Mouse (Mus musculus) left cerebral cortex, adult 9 months (tissue): Measurements from ENCODE around the gene Fam168a.
A peak's percentile ranks its signal among the peaks of the same experiment; 100 is the strongest.
"Not testable (repeated sequence)": the region's sequence is repeated elsewhere in the genome, so short reads cannot be mapped to it uniquely, and the experiment has no call there.

ENCODE experiments used
- DNase-seq, 2 experiments: peaks; one replicate each; pipeline ENCODE4 v3.0.0; 2022; ENCODE audit warnings: low spot score in 2 of 2

The Fam168a gene

DNA sequence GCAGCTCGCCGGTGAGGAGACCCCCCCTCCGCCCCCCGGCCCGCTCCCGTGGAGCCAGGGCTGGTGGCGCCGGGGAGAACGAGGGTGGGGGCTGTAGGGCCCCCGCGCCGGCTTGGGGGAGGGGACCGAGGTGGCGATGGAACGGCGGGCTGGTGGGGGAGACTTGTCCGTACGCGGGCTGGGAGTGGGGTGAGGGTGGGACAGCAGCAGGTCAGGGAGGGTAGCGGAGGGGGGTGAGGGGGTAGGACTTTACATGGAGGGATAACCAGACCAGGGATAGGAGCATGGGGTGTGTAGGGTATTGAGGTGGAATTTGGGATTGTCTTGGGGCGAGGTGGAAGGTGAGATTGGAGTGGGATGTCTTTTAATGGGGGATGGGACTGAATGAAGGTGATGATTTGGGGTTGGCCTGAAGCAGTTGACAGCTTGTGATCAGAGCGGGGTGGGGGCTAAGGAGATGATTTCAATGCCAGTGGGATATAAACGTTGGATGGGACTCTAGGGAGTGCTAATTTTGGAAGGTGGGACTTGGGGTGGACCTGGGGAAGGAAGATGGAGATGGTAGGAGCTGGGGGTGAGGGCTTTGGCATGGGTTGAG lies 547 bp downstream of the Fam168a start:
- DNase-seq = peak in 1 of 2 experiments; percentile 31

DNA sequence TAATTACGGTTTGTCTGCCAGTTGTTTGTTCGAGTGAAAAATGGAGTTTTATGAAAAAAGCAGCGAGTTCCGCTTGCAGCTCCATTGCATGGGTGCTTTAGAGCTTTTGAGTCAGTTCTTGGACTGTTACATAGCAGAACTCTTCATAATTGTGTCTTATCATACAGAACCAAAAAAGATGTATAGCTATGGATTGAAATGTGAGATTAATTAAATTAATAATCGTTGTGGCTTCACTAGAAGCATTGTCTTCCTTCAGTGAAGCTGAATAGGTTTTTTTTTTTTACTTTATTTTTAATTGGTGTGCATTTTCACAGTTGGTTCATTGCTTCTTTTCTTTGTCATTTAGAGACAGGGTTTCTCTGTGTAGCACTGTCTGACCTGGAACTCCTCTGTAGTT lies 12.3 kb downstream of the Fam168a start:
- DNase-seq = no peak

DNA sequence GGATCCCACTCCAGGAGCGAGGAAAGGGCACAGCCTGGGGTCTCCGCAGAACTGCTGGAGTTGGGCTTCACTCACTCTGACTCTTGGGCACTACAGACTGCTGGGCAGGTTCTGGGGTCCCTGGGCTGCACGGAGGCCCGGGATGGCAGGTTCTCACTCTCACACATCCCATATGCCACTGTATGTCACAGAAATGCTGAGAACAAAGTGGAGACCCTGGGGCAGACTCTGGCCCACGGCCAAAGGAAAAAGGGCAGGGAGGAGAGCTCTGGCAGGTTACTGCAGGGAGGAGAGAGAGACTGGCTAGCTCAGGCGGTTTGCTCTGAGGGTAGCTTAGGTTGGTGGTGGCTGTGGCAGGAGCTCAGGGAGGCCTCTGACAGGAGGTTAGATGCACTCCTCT lies 15.8 kb downstream of the Fam168a start:
- DNase-seq = no peak

DNA sequence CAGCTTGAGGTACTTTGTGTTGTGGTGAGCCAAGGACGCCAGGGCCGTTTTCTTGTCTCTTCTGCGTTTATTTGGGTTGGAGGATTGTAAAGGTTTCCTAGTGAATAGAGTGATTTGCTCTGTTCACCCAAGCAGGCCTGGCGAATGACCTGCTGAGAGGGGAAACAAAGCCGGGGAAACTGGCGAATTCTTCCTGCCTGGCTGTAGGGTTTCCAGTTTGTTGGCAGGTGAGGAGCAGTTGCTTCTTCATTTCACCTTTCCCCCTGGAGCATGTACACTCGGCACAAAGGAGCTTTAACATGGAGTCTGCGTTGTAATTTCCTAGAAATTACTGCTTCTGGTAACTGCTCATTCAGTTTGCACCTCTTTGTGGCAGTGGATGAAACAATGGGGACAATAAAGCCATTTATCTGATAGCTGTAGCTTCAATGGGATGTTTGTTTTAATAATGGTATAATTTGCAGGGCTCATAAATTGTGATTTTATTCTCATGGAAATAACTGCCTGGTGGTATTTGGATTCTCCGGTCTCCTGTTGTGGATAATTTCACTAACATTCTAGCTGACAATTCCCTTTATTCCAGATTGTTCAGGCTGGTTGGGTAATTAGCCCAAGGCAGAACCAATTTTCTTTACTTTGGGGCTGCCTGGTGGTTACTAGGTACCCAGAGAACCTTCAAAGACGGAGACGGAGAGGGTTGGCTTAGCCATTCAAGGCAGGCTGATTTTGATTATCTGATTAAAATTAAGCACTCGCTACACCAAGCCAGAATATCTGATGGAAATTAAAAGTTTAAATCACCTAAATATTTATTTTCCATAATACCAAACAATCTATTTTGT lies 17.2 kb downstream of the Fam168a start:
- DNase-seq = no peak

DNA sequence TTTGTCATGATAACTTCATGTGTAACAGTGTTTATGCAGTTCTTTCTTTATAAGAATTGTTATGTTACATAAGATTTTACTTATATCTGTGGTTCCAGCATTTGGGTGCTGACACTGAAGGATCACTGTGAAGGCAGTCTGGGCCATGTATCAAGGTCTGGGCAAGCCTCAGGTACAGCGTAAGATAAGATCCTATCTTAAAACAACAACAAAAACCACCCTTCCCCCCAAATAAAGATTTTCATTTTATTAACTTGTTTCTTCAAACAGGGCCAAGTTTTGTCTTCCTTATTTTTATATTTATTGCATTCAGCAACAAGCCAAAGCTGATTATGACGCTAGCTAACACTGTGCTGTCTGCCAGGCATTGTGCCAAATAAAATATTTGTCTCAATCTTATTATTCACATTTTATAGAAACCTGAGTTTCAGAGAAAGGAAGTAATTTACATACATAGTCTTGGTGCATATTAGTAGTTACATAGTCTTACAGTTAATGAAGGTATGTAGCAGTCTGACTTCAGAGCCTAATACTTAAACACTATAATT lies 21.2 kb downstream of the Fam168a start:
- no peak for DNase-seq

DNA sequence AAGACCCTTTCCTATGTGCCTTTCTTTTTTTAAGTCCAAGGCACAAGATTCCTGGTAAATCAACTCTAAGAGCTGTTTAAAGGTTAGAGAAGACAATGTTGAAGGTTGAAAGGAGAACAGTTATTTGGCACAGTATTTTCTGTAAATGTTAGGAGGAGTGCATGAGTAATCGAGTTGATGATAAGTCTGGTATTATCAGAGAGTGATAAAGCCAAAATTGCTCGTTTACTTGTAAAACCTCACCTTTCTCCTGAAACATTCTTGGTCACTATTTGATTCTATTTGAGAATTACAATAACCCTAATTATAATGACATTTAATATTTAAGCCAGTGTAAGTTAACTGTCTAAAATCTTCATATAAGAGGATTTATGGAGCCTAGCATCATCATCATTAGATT lies 23.3 kb downstream of the Fam168a start:
- DNase-seq = no peak

DNA sequence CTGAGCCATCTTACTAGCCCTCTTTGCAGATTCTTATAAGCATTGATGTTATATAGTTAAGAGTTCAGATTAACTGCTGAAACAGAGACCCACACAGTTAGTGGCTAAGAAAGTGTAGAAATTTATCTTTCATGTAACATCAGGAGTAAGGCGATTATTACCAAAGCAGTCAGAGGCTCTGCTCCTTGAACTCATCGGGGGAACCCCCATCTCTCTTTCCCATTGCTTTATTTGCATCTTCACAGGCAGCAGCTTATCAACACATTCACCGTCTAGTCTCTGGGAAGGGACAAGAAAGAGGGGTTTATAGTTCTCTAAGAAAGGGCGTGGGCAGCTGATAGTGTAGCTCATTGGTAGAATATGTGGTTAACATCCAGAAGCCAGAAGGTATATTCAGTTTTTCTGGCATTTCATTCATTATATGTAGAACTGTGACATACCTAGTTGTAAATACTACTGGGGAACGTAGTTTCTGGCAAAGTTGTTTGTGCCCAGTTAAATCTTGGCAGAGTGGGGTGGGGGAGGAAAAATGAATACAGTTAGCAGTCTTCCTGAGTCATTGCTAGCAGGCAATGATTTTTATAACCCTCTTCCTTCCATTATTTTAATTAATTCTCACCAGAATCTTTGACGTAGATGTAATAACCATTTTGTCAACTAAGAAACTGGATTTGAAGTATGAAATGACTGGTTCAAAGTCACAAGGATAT lies 26.1 kb downstream of the Fam168a start:
- no peak for DNase-seq

DNA sequence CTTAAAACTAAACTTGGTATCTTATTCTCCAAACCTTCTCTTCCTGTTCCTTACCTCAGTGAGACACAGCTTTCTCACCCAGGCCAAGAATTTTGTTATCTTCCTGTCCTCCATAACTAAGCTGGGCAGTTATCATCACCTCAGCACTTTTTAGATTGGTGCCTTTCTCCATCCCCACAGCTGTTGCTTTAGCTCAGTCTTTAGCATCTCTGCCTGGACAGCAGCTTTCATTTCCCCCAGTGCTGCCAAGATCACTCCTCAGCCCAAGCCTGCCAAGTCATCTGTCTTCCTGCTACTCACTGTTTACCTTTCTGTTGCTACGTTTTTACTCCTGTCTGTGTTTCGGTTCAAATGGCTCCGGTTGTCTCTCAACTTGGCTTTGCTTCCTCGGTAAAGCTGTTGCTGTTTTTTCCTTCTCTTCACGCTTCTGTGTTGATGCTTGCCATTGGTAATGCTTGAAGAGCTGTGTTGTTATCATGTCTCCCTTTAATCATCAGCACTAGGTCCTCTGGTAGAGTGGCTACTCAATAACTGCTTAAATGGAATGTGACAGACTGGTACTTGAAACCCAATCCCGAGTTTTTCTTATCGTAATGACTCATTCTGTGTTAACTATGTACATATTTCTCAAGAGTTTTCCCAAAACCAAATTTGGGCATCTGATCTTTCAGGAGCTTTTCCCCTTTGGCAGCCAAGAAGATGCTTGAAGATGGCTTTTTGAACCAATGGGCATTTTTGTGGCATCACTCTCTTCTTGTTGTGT lies 26.8 kb downstream of the Fam168a start:
- DNase-seq = no peak

DNA sequence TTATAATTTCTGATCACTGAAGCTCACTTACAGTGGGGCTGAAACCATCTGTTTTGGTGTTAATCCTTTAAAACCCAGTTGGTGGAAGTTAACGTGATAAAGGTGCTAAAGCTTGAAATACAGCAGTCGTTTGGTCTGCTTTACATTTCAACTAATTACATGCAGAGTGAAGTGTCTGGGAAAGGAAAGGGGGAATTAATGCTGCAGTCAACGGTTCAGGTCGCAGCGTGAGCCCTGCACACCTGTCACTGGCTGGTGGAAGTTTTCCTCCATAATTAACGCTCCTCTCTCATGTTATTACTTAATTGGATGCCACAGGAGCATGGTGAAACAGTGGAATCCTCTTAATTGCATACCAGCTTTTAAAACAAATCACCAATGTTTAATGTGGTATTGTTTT lies 27.8 kb downstream of the Fam168a start:
- DNase-seq = no peak

DNA sequence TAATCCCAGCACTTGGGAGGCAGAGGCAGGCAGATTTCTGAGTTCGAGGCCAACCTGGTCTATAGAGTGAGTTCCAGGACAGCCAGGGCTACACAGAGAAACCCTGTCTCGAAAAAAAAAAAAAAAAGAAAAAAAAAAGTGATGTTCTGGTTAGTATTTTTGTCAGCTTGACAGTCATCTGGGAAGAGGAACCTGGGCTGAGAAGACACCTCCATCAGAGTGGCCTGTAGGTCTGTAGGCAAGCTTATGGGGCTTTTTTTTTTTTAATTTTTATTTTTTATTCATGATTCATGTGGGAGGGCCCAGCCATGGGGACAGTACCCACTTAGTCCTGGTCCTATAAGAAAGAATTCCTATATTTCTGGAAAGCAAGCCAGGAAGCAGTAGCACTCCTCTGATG lies 28.5 kb downstream of the Fam168a start:
- not testable (repeated sequence) for DNase-seq

DNA sequence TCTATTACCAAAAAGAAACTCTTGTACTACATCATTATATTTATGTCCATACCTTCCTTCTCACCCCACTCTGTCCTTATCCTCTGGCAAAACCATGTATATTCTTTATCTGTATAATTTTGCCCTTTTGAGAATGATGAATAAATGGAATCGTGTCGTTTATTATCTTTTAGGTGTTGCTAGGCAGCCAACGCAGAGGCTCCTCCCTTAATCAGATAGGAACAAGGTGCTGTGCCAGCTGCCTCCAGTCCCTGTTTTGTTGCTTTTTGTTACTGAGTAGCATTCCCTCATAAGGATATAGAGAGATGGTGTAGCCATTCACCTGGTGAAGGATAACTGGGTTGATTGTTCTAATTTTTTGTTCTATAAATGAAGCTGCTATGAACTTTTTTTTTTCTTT lies 29.7 kb downstream of the Fam168a start:
- DNase-seq = no peak

DNA sequence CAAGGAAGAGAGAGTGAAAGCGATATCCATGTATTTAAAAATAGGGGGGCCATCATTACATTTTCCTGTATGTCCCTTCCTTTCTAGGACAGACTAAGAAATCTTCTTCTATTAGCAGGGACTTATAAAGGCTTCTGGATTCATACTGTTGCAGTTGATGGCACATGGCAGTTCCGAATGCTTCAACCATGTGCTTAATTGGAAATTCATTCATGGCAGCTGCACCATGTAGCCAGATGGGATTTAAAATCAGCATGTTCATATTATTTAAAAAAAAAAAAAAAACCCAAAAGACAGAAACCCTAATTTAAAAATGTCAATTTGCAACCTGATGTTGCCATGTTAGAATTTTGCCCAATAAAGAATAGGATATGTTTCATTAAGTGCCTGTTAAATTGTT lies 37.9 kb downstream of the Fam168a start:
- DNase-seq = no peak

DNA sequence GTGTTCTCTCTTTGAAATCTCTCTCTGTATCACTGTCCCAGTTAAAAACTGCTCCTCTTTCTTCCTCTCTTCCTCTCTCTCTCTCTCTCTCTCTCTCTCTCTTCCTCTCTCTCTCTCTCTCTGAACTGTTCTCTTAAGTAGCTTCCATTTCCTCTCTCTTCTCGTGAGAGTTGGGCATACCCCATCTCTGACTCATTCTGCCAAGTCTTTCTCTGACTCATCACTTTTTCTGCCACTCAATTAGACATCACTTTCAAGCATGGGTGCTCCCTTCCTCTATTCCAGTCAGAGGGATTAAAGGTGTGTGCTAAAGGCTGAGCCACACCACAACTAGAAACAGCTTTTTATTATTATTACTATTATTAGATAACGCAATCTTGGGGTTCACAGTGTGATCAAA lies 43.7 kb downstream of the Fam168a start:
- DNase-seq = no peak

DNA sequence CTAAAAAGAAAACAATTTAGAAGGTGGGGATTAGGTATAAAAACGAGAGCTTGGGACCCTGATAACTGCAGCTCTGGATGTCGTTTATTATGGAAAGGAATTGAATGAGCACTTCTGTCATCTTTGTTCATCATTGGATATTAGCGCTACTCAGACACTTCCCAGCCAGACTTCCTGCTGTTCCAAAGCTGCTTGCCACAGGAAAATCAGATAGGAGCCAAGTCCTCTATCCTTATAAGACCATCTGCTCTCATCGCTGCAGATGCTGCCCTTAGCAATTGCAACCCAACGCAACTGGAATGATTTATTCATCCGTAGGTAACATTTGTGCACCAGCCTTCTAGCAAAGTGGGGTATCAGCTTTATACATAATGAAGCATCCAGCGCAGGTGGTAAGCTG lies 52.3 kb downstream of the Fam168a start:
- DNase-seq = no peak

DNA sequence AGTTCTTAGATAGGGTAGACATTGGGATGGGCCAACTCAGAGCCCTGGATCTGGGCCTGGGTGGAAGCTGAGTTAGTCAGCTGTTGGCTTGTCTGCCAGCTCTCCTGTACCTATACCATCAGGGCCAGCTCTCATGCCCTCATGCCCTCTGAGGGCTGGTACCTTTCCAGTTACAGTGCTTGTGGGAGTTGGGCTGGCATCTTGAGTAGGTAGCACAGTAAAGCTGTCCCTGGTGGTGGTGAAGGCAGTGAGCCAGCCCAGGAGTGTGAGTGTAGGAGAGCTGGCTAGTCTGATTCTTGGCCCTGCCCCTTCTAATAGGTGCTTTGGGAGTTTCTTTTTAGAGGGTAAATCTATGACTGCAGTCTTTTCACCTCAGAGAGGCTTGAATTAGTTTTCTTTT lies 56.3 kb downstream of the Fam168a start:
- no peak for DNase-seq

DNA sequence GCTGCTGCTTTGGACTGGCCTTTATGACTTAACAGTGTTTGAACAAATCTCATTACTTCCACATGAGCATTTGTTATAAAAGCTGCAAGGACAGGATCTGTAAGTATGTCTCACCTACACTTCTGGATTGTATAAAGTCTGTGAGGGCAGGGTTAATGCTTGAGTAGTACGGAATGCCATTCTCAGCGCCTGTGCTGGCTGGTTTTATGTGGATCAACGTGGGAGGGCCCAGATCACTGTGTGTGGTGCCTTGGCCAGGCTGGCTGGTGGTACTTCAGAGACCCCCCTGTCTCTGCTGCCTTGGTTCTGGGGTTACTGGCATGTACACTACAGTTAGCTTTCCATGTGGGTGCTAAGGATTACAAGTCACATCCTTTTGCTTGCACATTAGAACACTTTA lies 61.1 kb downstream of the Fam168a start:
- no peak for DNase-seq

DNA sequence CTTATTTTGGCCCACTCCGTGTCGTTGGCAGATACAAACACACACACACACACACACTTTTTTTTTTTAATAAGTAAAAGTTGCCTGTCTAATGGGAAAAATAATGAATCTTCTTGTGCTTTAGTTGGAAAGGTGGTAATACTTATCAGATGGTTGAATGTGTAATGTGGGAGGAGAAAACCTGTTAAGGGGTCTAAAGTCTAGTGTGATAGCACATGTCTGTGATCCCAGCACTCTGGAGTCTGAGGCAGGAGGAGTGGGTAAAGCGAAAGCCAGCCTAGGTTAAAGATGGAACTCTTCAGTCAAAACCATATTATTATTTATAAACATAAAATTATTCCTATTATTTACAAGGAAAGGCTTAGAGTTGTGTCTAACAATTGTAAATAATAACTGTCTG lies 61.6 kb downstream of the Fam168a start:
- DNase-seq = no peak

DNA sequence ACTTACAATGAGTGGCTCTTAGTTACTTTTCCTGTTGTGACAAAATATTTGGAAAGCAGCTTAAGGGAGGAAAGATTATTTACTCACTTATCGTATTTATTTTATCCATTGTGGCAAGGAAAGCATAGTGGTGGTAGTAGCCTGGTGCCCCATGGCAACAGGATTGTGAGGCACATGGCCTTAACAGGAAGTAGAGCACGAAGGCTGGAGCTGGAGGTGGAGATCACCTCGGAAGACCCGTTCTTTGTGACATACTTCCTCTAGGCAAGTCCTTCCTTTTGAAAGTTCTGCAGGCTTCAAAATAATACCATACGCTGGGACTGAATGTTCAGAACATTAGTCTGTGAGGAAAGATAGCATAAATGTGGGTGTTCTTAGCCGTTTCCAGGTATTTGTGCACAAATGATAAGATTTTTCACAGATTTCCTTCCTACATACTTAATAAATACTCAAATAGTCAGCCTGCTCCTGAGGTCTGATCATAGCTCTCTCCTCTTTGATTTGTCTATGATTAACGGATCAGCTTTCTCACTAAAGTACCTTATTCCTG lies 63.2 kb downstream of the Fam168a start:
- no peak for DNase-seq

DNA sequence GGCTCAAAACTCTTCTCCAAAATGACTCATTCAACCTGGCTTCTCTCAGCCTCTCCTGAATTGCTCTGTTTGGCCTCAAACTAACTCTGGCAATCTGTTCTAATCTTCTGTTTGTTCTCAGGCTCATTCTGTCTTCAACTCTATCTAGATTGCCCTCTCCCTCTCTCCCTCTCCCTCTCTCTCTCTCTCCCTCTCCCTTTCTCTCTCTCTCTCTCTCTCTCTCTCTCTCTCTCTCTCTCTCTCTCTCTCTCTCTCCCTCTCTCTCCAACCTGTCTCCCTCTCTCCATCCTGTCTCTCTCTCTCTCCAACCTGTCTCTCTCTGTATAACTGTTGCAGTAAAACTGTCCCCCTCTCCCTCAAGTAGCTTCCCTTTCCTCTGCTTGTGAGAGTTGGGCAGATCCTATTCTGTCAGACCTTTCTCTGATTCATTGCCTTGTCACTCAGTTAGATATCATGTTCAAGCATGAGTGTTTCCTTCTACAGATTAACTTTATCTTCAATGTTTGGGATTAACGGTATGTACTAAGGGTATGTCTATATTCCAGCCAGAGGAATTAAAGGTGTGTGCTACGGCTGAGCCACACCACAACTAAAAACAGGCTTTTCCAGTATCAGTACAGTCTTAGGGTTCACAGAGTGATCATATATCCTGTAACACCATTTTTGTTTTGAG lies 64.4 kb downstream of the Fam168a start:
- no peak for DNase-seq

DNA sequence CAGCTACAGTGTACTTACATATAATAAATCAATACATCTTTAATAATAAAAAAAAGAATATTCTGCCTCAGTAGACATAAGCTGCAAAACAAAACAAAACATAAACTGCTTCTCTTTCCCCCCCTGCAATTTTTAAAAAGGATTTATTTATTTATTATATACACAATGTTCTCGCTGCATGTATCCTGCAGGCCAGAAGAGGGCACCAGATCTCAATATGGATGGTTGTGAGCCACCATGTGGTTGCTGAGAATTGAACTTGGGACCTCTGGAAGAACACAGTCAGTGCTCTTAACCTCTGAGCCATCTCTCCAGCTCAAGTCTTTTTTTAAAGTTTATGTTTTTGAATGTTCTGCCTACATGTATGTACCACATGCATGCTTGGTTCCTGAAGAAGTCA lies 67.8 kb downstream of the Fam168a start:
- DNase-seq = no peak

DNA sequence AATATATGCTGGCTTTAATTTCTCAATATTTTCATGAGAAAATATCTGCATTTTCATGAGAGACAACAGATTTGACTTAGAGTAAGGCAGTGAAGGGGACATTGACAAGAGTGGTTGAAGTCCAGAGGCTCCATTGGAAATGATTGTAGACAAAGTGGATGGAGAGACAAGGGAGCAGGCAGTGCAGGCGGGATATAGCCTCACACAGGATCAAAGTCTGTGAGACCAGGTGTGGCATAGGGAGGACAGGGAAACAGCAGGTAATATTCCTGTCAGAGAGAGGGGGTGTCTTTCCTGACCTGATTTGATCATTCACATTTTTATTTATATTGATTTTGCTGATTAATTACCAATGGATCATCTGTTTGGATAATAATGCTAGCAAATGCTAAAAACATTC lies 69.4 kb downstream of the Fam168a start:
- no peak for DNase-seq
